Mouse (Mus musculus) embryo, embryonic 10 days (tissue): ENCODE data around the gene 1700086D15Rik.
A peak's percentile ranks its signal among the peaks of the same experiment; 100 is the strongest.

Source experiments
- DNase-seq: peaks from one replicate; pipeline ENCODE4 v3.0.0-alpha.2; 2015; ENCODE audit warnings: low spot score

Gene 1700086D15Rik

DNA sequence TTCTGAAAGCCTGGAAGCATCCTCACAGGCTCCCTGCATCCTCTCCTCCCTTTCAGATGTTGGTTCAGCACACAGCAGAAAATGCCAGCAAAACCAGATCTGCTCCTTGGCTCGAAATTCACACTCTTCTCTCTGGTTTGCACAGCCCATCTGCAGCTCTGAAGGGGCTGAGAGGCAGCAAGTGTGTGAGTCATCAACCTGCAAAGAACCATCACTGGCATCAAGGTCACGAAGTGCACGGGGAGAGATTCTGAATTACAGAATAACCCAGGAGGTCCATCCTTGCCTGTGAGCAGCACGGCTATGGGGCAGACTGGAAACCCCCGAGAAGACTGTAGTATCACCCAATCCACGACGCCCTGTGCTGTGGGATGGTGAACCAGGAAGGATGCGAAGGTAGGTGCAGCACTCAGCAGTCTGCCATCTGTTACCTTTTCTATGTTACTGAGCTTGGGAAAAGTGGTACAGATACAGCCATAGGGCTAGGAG, 24.4 kb downstream of the 1700086D15Rik start:
- DNase-seq, result no peak

GRCm38 (mm10) chr11:65133661-65134060, 26.0 kb downstream of the 1700086D15Rik start:
- DNase-seq, result no peak

DNA sequence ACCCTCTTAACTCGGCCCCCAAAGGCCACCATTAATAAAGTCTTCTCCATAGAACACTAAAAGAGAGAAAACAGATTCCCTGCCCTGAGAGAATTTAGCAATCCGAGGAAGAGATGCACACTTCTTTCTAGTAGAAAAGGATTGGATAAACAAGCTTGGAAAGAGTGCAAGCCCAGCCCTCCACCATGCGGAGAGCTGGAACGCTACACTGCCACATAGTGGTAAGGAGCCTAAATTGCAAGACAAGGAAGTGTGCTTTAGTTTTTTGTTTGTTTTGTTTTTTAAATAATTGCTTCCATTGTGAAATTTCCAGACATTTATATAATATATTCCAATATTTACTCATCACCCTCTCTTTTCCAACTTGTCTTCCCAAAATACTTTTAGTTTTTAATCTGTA, 30.6 kb downstream of the 1700086D15Rik start:
- DNase-seq, result no peak

DNA sequence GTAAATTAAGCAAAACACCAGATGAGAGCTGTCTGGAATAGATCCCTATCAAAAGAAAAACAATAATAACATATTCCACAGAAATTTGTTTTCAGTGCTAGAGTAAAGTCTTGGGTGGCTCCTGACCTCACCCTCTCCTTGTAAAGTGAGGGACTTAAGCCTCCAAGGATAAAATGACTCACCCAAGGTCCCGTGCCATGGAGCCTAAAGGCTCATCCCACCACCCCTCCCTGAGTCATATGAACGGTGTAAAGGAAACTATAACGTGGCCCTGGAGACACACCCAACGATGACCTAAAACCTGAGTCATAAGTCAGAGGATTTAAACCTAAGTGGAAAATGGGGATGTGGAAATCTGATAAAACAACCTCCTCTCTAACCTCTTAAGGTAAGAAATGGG, 31.0 kb downstream of the 1700086D15Rik start:
- DNase-seq, result no peak

- DNase-seq, result no peak
Measured at GRCm38 (mm10) chr11:65126566-65126965, 33.1 kb downstream of the 1700086D15Rik start.

- DNase-seq, result peak; percentile 38
Measured at GRCm38 (mm10) chr11:65124913-65125418, 34.7 kb downstream of the 1700086D15Rik start.

DNA sequence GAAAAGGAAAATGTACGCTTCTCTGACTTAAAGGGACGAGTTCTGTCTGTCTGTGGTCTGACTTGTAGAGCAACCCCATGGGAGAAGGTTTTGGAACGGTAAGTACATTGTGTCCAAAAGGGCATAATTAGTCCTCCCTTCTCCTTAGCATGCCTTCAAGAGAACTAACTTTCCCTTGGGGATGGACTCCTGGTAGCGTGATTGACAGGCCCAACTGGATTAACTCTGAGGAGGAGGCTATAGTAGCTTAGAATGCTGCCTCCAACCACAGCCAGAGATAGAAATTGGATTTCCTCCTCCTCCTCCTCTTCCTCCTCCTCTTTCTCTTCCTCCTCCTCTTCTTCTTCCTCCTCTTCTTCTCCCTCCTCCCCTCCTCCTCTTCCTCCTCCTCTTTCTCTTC, 39.4 kb downstream of the 1700086D15Rik start:
- DNase-seq, result no peak

- no peak for DNase-seq
Measured at GRCm38 (mm10) chr11:65115811-65116210, 43.9 kb downstream of the 1700086D15Rik start.

GRCm38 (mm10) chr11:65112086-65112485, 47.6 kb downstream of the 1700086D15Rik start:
- DNase-seq, result no peak

- DNase-seq, result no peak
Measured at GRCm38 (mm10) chr11:65111651-65112050, 48.0 kb downstream of the 1700086D15Rik start.

DNA sequence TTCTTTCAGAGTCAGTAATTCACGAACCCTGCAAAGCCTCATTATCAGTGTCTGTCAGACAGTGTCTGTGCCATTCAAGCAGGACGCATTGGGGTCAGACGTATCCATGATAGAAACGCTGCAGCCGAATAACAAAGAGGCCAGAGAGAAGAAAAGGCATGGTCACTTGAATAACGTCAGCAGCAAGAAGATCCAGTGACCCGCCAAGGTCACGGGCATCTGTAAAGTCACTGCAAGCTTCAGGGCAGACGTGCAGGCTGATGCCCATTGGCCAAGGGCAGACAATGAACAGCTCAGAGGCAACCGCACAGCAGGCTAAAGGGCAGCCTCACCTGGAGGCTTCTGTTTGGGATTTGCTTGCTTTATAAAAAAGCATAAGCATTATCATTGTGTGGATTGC, 49.6 kb downstream of the 1700086D15Rik start:
- peak; percentile 35 for DNase-seq

DNA sequence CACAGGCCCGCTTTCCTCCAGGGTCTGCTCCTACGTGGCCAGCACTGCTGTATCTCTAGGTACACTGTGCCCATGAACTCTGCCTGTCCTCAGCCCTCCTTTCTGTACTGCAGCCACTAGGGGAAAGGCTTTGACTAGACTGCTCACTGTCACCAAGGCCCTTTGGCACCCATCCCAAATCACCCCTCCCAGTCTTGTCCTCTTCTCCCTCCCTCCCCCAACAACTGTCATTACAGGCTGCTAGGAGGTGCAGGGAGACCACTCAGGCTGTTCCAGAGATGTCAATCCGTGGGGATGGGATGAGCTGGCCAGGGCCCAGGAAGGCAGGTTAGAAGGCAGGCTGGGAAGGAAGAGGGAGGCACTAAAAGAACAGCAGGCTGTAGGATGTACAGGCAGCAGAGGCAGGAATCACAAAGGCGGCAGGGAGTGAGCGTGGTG, 51.9 kb downstream of the 1700086D15Rik start:
- DNase-seq, result no peak

DNA sequence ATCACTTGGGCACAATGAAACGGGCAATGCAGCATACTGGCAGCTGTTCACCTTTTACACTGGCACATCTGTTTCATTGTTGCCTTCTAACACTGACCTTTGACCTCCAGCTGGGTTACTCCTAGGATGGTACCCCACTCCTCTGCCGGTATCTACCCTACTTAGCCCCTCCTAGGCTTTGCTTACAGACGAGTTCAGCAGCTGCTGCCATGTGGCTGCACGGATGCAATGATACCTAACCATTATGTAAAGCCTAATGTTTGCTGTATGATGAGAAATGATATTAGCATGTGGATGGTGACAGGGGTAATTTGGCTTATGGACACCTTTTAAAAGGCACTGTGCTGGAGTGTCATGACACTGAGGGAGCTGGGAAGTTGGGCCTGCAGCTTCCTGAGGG, 52.5 kb downstream of the 1700086D15Rik start:
- DNase-seq, result no peak

- DNase-seq, result no peak
Measured at GRCm38 (mm10) chr11:65104076-65104475, 55.6 kb downstream of the 1700086D15Rik start.
